Mouse (Mus musculus): Measurements from ENCODE around the gene Mapk8ip3. TPM values are rescaled to one million over a fixed set of nuclear protein-coding genes. Genes with fewer than 3 reads are reported as not detected.

Mapk8ip3 gene
- polyA plus RNA-seq, 1 experiment = 59.5 TPM

GRCm38 (mm10) chr17:24848600-24849031 lies 88.2 kb downstream of the Mapk8ip3 start:
- Histone ChIP-seq H3K4me1 (ENCODE audit: control insufficient read depth, insufficient read depth, low read length) (peaks cover 2% of the 10 kb centered on the region), H3K4me3 (ENCODE audit: low read depth, low read length) (no peak overlapping the region), H3K9me3 (replicated peaks; ENCODE audit: control insufficient read depth, insufficient read depth, low read length, poor library complexity, severe bottlenecking) (no peaks in the 10 kb centered on the region), H3K36me3 (ENCODE audit: control insufficient read depth, insufficient read depth, low read length, poor library complexity, severe bottlenecking) (no peaks in the 10 kb centered on the region), H3K9ac (ENCODE audit: low read depth, poor library complexity, severe bottlenecking) (0 out of 2 replicates have a peak overlapping the region, but pooled peaks have one; percentile 23), H3K27ac (ENCODE audit: insufficient read depth, low read length) (no peak overlapping the region), H3K27me3 (ENCODE audit: control insufficient read depth, insufficient read depth, low read length, poor library complexity, severe bottlenecking) (no peaks in the 10 kb centered on the region)
- no peak for TF ChIP-seq POLR2A (IDR thresholded peaks at IDR 0.05; ENCODE audit: insufficient read depth, low read length)
- no peak for TF ChIP-seq CTCF (IDR thresholded peaks at IDR 0.05; ENCODE audit: low read depth, low read length)
- no peak for TF ChIP-seq EP300 (IDR thresholded peaks at IDR 0.05; ENCODE audit: insufficient read depth, low read depth, low read length)

- no peaks in the 10 kb centered on the region for H3K27me3 ChIP-seq (ENCODE audit: control insufficient read depth, insufficient read depth, low read length, poor library complexity, severe bottlenecking)
- no peak overlapping the region for H3K4me3 ChIP-seq (ENCODE audit: low read depth, low read length)
- H3K4me1 ChIP-seq (ENCODE audit: control insufficient read depth, insufficient read depth, low read length) = peaks cover 2% of the 10 kb centered on the region
- no peaks in the 10 kb centered on the region for H3K9me3 ChIP-seq (replicated peaks; ENCODE audit: control insufficient read depth, insufficient read depth, low read length, poor library complexity, severe bottlenecking)
- TF ChIP-seq CTCF (IDR thresholded peaks at IDR 0.05; ENCODE audit: low read depth, low read length) (no peak), EP300 (IDR thresholded peaks at IDR 0.05; ENCODE audit: insufficient read depth, low read depth, low read length) (no peak), POLR2A (IDR thresholded peaks at IDR 0.05; ENCODE audit: insufficient read depth, low read length) (no peak)
- H3K36me3 ChIP-seq (ENCODE audit: control insufficient read depth, insufficient read depth, low read length, poor library complexity, severe bottlenecking) = no peaks in the 10 kb centered on the region
- no peak overlapping the region for H3K9ac ChIP-seq (ENCODE audit: low read depth, poor library complexity, severe bottlenecking)
- H3K27ac ChIP-seq (ENCODE audit: insufficient read depth, low read length) = no peak overlapping the region
Observed at GRCm38 (mm10) chr17:24847386-24847785, 89.4 kb downstream of the Mapk8ip3 start.

GRCm38 (mm10) chr17:24844525-24844924 lies 92.3 kb downstream of the Mapk8ip3 start:
- no peak overlapping the region for H3K27ac ChIP-seq (ENCODE audit: insufficient read depth, low read length)
- H3K4me1 ChIP-seq (ENCODE audit: control insufficient read depth, insufficient read depth, low read length) = peaks cover 2% of the 10 kb centered on the region
- TF ChIP-seq POLR2A (IDR thresholded peaks at IDR 0.05; ENCODE audit: insufficient read depth, low read length) (no peak), CTCF (IDR thresholded peaks at IDR 0.05; ENCODE audit: low read depth, low read length) (no peak), EP300 (IDR thresholded peaks at IDR 0.05; ENCODE audit: insufficient read depth, low read depth, low read length) (no peak)

GRCm38 (mm10) chr17:24842631-24843030 lies 94.1 kb downstream of the Mapk8ip3 start:
- H3K4me1 ChIP-seq (ENCODE audit: control insufficient read depth, insufficient read depth, low read length) = no peaks in the 10 kb centered on the region
- H3K36me3 ChIP-seq (ENCODE audit: control insufficient read depth, insufficient read depth, low read length, poor library complexity, severe bottlenecking) = no peaks in the 10 kb centered on the region
- no peak overlapping the region for H3K9ac ChIP-seq (ENCODE audit: low read depth, poor library complexity, severe bottlenecking)
- no peak overlapping the region for H3K27ac ChIP-seq (ENCODE audit: insufficient read depth, low read length)
- H3K27me3 ChIP-seq (ENCODE audit: control insufficient read depth, insufficient read depth, low read length, poor library complexity, severe bottlenecking) = no peaks in the 10 kb centered on the region
- H3K4me3 ChIP-seq (ENCODE audit: low read depth, low read length) = no peak overlapping the region
- H3K9me3 ChIP-seq (replicated peaks; ENCODE audit: control insufficient read depth, insufficient read depth, low read length, poor library complexity, severe bottlenecking) = no peaks in the 10 kb centered on the region
- TF ChIP-seq EP300 (IDR thresholded peaks at IDR 0.05; ENCODE audit: insufficient read depth, low read depth, low read length) (no peak), CTCF (IDR thresholded peaks at IDR 0.05; ENCODE audit: low read depth, low read length) (peak; percentile 39)

More at GRCm38 (mm10) chr17:24844525-24844924, 92.3 kb downstream of the Mapk8ip3 start:
- Histone ChIP-seq H3K36me3 (ENCODE audit: control insufficient read depth, insufficient read depth, low read length, poor library complexity, severe bottlenecking) (no peaks in the 10 kb centered on the region), H3K9me3 (replicated peaks; ENCODE audit: control insufficient read depth, insufficient read depth, low read length, poor library complexity, severe bottlenecking) (no peaks in the 10 kb centered on the region), H3K4me3 (ENCODE audit: low read depth, low read length) (no peak overlapping the region), H3K9ac (ENCODE audit: low read depth, poor library complexity, severe bottlenecking) (no peak overlapping the region), H3K27me3 (ENCODE audit: control insufficient read depth, insufficient read depth, low read length, poor library complexity, severe bottlenecking) (no peaks in the 10 kb centered on the region)

Other genes starting within 250 kb of the Mapk8ip3 start
- gene Syngr3, start 247.0 kb downstream of the Mapk8ip3 start, polyA plus RNA-seq (2011; ENCODE audit: insufficient read depth, insufficient read length, low read depth, missing spikeins) = 8.1 and 8.9 TPM in 2 replicates
- gene Gfer, start 240.8 kb downstream of the Mapk8ip3 start, polyA plus RNA-seq (2011; ENCODE audit: insufficient read depth, insufficient read length, low read depth, missing spikeins) = 79.6 and 84.0 TPM in 2 replicates
- gene Noxo1, start 240.7 kb downstream of the Mapk8ip3 start, polyA plus RNA-seq (2011; ENCODE audit: insufficient read depth, insufficient read length, low read depth, missing spikeins) = 1.2 and 2.3 TPM in 2 replicates
- gene Tbl3, start 229.3 kb downstream of the Mapk8ip3 start, polyA plus RNA-seq (2011; ENCODE audit: insufficient read depth, insufficient read length, low read depth, missing spikeins) = 43.3 and 44.4 TPM in 2 replicates
- not detected in 2 replicates for gene Rnf151, start 218.9 kb downstream of the Mapk8ip3 start, polyA plus RNA-seq (2011; ENCODE audit: insufficient read depth, insufficient read length, low read depth, missing spikeins)
- gene Rps2, start 218.9 kb downstream of the Mapk8ip3 start, polyA plus RNA-seq (2011; ENCODE audit: insufficient read depth, insufficient read length, low read depth, missing spikeins) = 1,670 and 1,851 TPM in 2 replicates
- gene Ndufb10, start 212.5 kb downstream of the Mapk8ip3 start, polyA plus RNA-seq (2011; ENCODE audit: insufficient read depth, insufficient read length, low read depth, missing spikeins) = 88.7 and 90.9 TPM in 2 replicates
- gene Rpl3l, start 209.2 kb downstream of the Mapk8ip3 start, polyA plus RNA-seq (2011; ENCODE audit: insufficient read depth, insufficient read length, low read depth, missing spikeins) = 0.65 TPM in 1 of 2 replicates, not detected in the other
- gene Msrb1, start 200.3 kb downstream of the Mapk8ip3 start, polyA plus RNA-seq (2011; ENCODE audit: insufficient read depth, insufficient read length, low read depth, missing spikeins) = 27.8 and 34.5 TPM in 2 replicates
- gene Hs3st6, start 184.0 kb downstream of the Mapk8ip3 start, polyA plus RNA-seq (2011; ENCODE audit: insufficient read depth, insufficient read length, low read depth, missing spikeins) = 0.72 TPM in 1 of 2 replicates, not detected in the other
- not detected in 2 replicates for gene Meiob, start 132.7 kb downstream of the Mapk8ip3 start, polyA plus RNA-seq (2011; ENCODE audit: insufficient read depth, insufficient read length, low read depth, missing spikeins)
- 26.9 and 30.2 TPM in 2 replicates for gene Hagh, start 96.8 kb downstream of the Mapk8ip3 start, polyA plus RNA-seq (2011; ENCODE audit: insufficient read depth, insufficient read length, low read depth, missing spikeins)
- 11.2 and 11.7 TPM in 2 replicates for gene Fahd1, start 86.6 kb downstream of the Mapk8ip3 start, polyA plus RNA-seq (2011; ENCODE audit: insufficient read depth, insufficient read length, low read depth, missing spikeins)
- gene Igfals, start 71.0 kb downstream of the Mapk8ip3 start, polyA plus RNA-seq (2011; ENCODE audit: insufficient read depth, insufficient read length, low read depth, missing spikeins) = 3.0 and 3.8 TPM in 2 replicates
- 29.8 and 39.0 TPM in 2 replicates for gene Nubp2, start 50.6 kb downstream of the Mapk8ip3 start, polyA plus RNA-seq (2011; ENCODE audit: insufficient read depth, insufficient read length, low read depth, missing spikeins)
- 10.5 and 13.8 TPM in 2 replicates for gene Spsb3, start 50.3 kb downstream of the Mapk8ip3 start, polyA plus RNA-seq (2011; ENCODE audit: insufficient read depth, insufficient read length, low read depth, missing spikeins)
- 4.0 and 6.8 TPM in 2 replicates for gene Eme2, start 41.9 kb downstream of the Mapk8ip3 start, polyA plus RNA-seq (2011; ENCODE audit: insufficient read depth, insufficient read length, low read depth, missing spikeins)
- gene Mrps34, start 41.9 kb downstream of the Mapk8ip3 start, polyA plus RNA-seq (2011; ENCODE audit: insufficient read depth, insufficient read length, low read depth, missing spikeins) = 29.9 and 35.5 TPM in 2 replicates
- gene Nme3, start 40.5 kb downstream of the Mapk8ip3 start, polyA plus RNA-seq (2011; ENCODE audit: insufficient read depth, insufficient read length, low read depth, missing spikeins) = 31.1 and 32.3 TPM in 2 replicates
- gene Jpt2, start 23.7 kb upstream of the Mapk8ip3 start, polyA plus RNA-seq (2011; ENCODE audit: insufficient read depth, insufficient read length, low read depth, missing spikeins) = 220 and 226 TPM in 2 replicates
- gene Cramp1l, start 78.8 kb upstream of the Mapk8ip3 start, polyA plus RNA-seq (2011; ENCODE audit: insufficient read depth, insufficient read length, low read depth, missing spikeins) = 18.1 and 19.4 TPM in 2 replicates
- gene Ift140, start 79.1 kb upstream of the Mapk8ip3 start, polyA plus RNA-seq (2011; ENCODE audit: insufficient read depth, insufficient read length, low read depth, missing spikeins) = 24.2 and 32.6 TPM in 2 replicates
- 0.70 TPM in 1 of 2 replicates, not detected in the other for gene Tmem204, start 146.6 kb upstream of the Mapk8ip3 start, polyA plus RNA-seq (2011; ENCODE audit: insufficient read depth, insufficient read length, low read depth, missing spikeins)
- 17.1 and 18.3 TPM in 2 replicates for gene Telo2, start 179.0 kb upstream of the Mapk8ip3 start, polyA plus RNA-seq (2011; ENCODE audit: insufficient read depth, insufficient read length, low read depth, missing spikeins)
- not detected in 2 replicates for gene Ptx4, start 183.8 kb upstream of the Mapk8ip3 start, polyA plus RNA-seq (2011; ENCODE audit: insufficient read depth, insufficient read length, low read depth, missing spikeins)
- 16.0 and 20.9 TPM in 2 replicates for gene Clcn7, start 196.4 kb upstream of the Mapk8ip3 start, polyA plus RNA-seq (2011; ENCODE audit: insufficient read depth, insufficient read length, low read depth, missing spikeins)
- gene Ccdc154, start 225.5 kb upstream of the Mapk8ip3 start, polyA plus RNA-seq (2011; ENCODE audit: insufficient read depth, insufficient read length, low read depth, missing spikeins) = not detected in 2 replicates
- not detected in 2 replicates for gene Gm38655, start 238.5 kb upstream of the Mapk8ip3 start, polyA plus RNA-seq (2011; ENCODE audit: insufficient read depth, insufficient read length, low read depth, missing spikeins)
- 13.6 and 14.9 TPM in 2 replicates for gene BC003965, start 247.6 kb upstream of the Mapk8ip3 start, polyA plus RNA-seq (2011; ENCODE audit: insufficient read depth, insufficient read length, low read depth, missing spikeins)